Comparison of ENCODE assay signal across 9 mouse cellular contexts in genomic region chr6:134440023-134440422, GRCm38 (mm10). TPM values are rescaled to one million over a fixed set of nuclear protein-coding genes. Genes with fewer than 3 reads are reported as not detected.
DNase-seq lines count a peak whose midpoint lies in the region; ATAC-seq lines count a peak whose summit lies in the region.
"Had no signal": no experiment of that assay in that cellular context is flagged by ENCODE, and none has a peak within 500 bp of the region (broad histone marks: within the 10 kb centered on the region; RNA-seq: fewer than 3 reads in every experiment).

No protein-coding gene starts in this region.

- peaks cover 5% of the 10 kb centered on the region for H3K36me3 ChIP-seq in heart, embryonic 12.5 days
- H3K36me3 ChIP-seq in limb, embryonic 13.5 days: peaks cover 9% of the 10 kb centered on the region

- peaks cover 26% of the 10 kb centered on the region for H3K4me1 ChIP-seq in heart, embryonic 12.5 days (replicated peaks)
- H3K4me1 ChIP-seq in limb, embryonic 13.5 days: peaks cover 42% of the 10 kb centered on the region

- peak overlapping the region; percentile 60 for H3K4me2 ChIP-seq in heart, embryonic 12.5 days
- H3K4me2 ChIP-seq in limb, embryonic 13.5 days (replicated peaks): peak overlapping the region; percentile 68

- DNase-seq in urinary bladder, postnatal 14 days (ENCODE audit: low spot score): peak; percentile 35
- DNase-seq in urinary bladder, adult 2 months (ENCODE audit: low spot score): no peak
- no peak for DNase-seq in adrenal gland, adult 2 months
- no peak for DNase-seq in layer of hippocampus, adult 8-10 months (ENCODE audit: low spot score in 2 of 2)
- no peak for DNase-seq in thymus, postnatal 4 days
- DNase-seq in adrenal gland, postnatal 4 days (ENCODE audit: low spot score in 2 of 2): no peak

- H3K9ac ChIP-seq in heart, embryonic 12.5 days: no peak overlapping the region
- H3K9ac ChIP-seq in limb, embryonic 13.5 days: peak overlapping the region; percentile 48

- H3K27ac ChIP-seq in heart, embryonic 12.5 days (ENCODE audit: poor library complexity, severe bottlenecking): peak overlapping the region; percentile 38; the same call in 1 of the 2 replicates
- peak overlapping the region; percentile 93 for H3K27ac ChIP-seq in limb, embryonic 13.5 days

- H3K4me3 ChIP-seq in heart, embryonic 12.5 days: peak overlapping the region; percentile 27
- peak overlapping the region; percentile 32 for H3K4me3 ChIP-seq in limb, embryonic 13.5 days

- H3K9me3 ChIP-seq in heart, embryonic 12.5 days (replicated peaks): no peaks in the 10 kb centered on the region; the same call in 1 of the 2 replicates
- no peaks in the 10 kb centered on the region; the same call in 1 of the 2 replicates for H3K9me3 ChIP-seq in limb, embryonic 13.5 days

- H3K27me3 ChIP-seq in heart, embryonic 12.5 days (replicated peaks): 0 out of 2 replicates have a peak, but pooled peaks cover 3% of the 10 kb centered on the region
- H3K27me3 ChIP-seq in limb, embryonic 13.5 days: no peaks in the 10 kb centered on the region
- H3K27me3 ChIP-seq: Patski had no signal

- 32% methylated on average over 10 of the region's 10 CpGs for WGBS in heart, embryonic 12.5 days
- WGBS in limb, embryonic 13.5 days: 11% methylated on average over 10 of the region's 10 CpGs

- ATAC-seq in heart, embryonic 12.5 days (ENCODE audit: insufficient number of reproducible peaks, low FRiP score): no peak
- ATAC-seq in limb, embryonic 13.5 days (ENCODE audit: low FRiP score, low read depth): no peak; the same call in 1 of the 2 replicates

RNA-seq across cellular contexts. Expression of gene Bcl2l14, which starts 43.9 kb away (rescaled TPM):
- 7.1 and 12.1 TPM in 2 replicates for polyA plus RNA-seq in urinary bladder, adult 2 months (2012; rRNA removed)
- polyA plus RNA-seq in heart, embryonic 12.5 days (2016; fragmentation: Nextera tagmentation; extraction: Ambion mirVana): 0.31 TPM in 1 of 2 replicates, not detected in the other
- polyA plus RNA-seq in limb, embryonic 13.5 days (2015; fragmentation: Nextera tagmentation; extraction: Ambion mirVana): 0.78 and 0.87 TPM in 2 replicates
- not detected for total RNA-seq in adrenal gland, adult 2 months (2021)
- not detected in 2 replicates for polyA plus RNA-seq in adrenal gland, adult 2 months (2012; rRNA removed)
- total RNA-seq in layer of hippocampus, adult 8-10 months (2022): not detected
- total RNA-seq in adrenal gland, postnatal 4 days (2021): under 1 TPM in 1 of 2 experiments, not detected in 1; 0.36 TPM
- polyA plus RNA-seq: Patski had no signal
